Mouse (Mus musculus): ENCODE measurements around the gene Nbea. TPM values are rescaled to one million over a fixed set of nuclear protein-coding genes. Genes with fewer than 3 reads are reported as not detected.

Nbea gene
- 0.48 and 0.59 TPM in 2 replicates for polyA plus RNA-seq (2015; fragmentation: Nextera tagmentation; extraction: Ambion mirVana)

DNA sequence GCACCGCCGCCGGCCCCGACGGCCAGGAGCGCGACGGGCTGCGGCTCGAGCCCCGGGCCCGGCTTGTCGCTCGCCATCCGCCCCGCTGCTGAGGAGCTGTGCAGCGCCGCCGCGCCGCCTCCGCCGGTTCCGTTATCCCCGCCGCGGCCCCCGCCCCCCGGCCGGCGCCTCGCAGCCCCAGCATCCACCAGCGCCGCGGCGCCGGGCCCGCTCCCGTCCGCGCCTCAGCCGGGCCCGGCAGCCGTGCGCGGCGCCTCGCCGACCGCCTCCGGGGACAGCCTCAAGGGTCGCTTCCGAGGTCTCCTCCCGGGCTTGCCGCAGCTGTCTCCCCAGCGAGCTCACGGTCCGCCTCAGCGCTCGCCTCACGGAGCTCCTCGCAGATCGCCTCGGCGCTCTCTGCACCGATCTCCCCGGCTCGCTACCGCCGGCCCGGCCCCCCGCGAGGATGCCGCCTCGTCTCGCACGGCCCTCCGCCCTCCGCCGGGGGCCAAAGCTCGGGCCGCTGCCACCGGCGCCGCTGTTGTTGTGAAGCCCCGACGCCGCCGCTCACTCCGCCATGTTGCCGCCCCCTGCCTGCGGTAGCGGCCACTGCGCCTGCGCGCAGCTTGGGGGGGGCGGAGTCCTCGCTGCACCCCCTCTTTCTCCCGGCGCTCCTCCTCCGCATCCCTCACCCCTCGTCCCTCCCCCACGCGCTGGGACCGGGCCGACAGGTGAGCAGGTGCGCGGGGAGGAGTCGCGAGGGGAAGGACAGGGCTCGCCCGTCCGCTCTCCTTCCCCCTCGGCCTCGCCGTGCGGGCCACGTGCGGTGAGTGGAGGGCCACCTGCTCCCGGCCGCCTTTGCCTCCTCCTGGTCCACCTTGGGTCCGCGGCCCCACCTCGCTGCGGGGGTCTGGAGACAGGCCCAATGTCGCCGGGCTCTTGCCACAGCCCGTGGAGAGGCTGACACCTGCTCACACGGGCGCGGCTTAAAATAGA is at the start of gene Nbea:
TSS of gene Nbea (minus strand) at position 543 of the 975 bp plus-strand sequence.
- Histone ChIP-seq H3K27me3 (ENCODE audit: control insufficient read depth, insufficient read depth, low read depth, low read length) (peaks cover 30% of the 10 kb centered on the region), H3K4me2 (ENCODE audit: low read depth, low read length) (peak within 1 kb of the TSS; percentile 73), H3K36me3 (ENCODE audit: control insufficient read depth, insufficient read depth) (no peaks in the 10 kb centered on the region), H3K27ac (ENCODE audit: low read length) (no peak within 1 kb of the TSS; the same call in 1 of the 2 replicates), H3K4me1 (ENCODE audit: control insufficient read depth, low read depth, low read length) (no peaks in the 10 kb centered on the region; the same call in none of the 2 replicates), H3K9ac (ENCODE audit: low read depth, low read length) (peak within 1 kb of the TSS; percentile 58), H3K9me3 (replicated peaks; ENCODE audit: control insufficient read depth, low read length) (no peaks in the 10 kb centered on the region), H3K4me3 (ENCODE audit: low read depth, low read length) (peak within 1 kb of the TSS; percentile 75)
- WGBS (ENCODE audit: insufficient replicate concordance) = under 1% methylated on average over 105 of the region's 131 CpGs
- peak; percentile 80 for ATAC-seq (ENCODE audit: low read depth)

DNA sequence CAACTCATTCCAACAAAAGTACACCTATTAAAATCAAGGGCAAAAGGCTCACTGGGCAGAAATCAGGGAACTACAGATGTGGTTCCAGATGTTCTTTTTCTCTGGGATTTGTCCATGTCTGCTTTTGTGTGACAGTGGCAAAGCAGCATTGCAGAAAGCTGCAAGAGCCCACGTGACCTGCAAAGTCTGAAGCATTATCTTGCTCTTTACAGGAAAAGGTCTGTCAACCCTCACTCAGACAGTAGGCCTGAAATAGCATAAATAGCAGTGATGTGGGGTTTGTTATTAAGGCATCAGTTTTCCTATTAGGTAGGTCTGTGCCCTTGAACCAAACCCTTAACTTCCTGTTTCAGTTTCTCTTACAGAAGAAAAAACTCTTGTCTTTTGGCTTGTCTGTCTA is 45.8 kb upstream of the Nbea start:
- Histone ChIP-seq H3K9me3 (replicated peaks; ENCODE audit: control insufficient read depth, low read length) (no peaks in the 10 kb centered on the region), H3K4me1 (ENCODE audit: control insufficient read depth, low read depth, low read length) (no peaks in the 10 kb centered on the region), H3K27ac (ENCODE audit: low read length) (no peak overlapping the region), H3K36me3 (ENCODE audit: control insufficient read depth, insufficient read depth) (no peaks in the 10 kb centered on the region), H3K4me2 (ENCODE audit: low read depth, low read length) (no peak overlapping the region), H3K27me3 (ENCODE audit: control insufficient read depth, insufficient read depth, low read depth, low read length) (no peaks in the 10 kb centered on the region), H3K4me3 (ENCODE audit: low read depth, low read length) (no peak overlapping the region), H3K9ac (ENCODE audit: low read depth, low read length) (no peak overlapping the region)
- ATAC-seq (ENCODE audit: low read depth) = no peak
- WGBS (ENCODE audit: insufficient replicate concordance) = 28% methylated on average over 1 of the region's 1 CpGs

DNA sequence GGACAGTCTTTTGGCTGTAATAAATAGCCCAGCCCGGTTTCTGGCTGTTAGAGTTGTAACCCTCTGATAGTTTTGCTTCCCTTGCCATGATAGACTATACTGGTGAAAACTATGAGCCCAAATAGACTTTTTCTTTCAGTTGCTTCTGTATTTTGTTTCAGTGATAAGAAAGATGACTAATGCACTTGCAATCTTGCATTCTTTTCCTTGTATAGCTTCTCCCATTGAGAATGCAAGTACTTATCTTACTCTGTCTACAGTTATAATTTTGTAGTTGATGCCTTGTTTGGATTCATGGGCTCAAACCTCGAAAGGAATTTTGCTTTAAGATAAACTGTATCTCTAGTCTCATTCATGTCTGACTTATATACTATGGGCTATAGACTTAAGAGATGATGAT is 32.5 kb upstream of the Nbea start:
- 46% methylated on average over 2 of the region's 2 CpGs for WGBS (ENCODE audit: insufficient replicate concordance)
- no peaks in the 10 kb centered on the region for H3K27me3 ChIP-seq (ENCODE audit: control insufficient read depth, insufficient read depth, low read depth, low read length)
- no peak overlapping the region for H3K9ac ChIP-seq (ENCODE audit: low read depth, low read length)
- H3K4me2 ChIP-seq (ENCODE audit: low read depth, low read length) = no peak overlapping the region
- H3K4me1 ChIP-seq (ENCODE audit: control insufficient read depth, low read depth, low read length) = no peaks in the 10 kb centered on the region
- no peaks in the 10 kb centered on the region for H3K9me3 ChIP-seq (replicated peaks; ENCODE audit: control insufficient read depth, low read length)
- H3K27ac ChIP-seq (ENCODE audit: low read length) = no peak overlapping the region
- H3K36me3 ChIP-seq (ENCODE audit: control insufficient read depth, insufficient read depth) = no peaks in the 10 kb centered on the region
- H3K4me3 ChIP-seq (ENCODE audit: low read depth, low read length) = no peak overlapping the region
- ATAC-seq (ENCODE audit: low read depth) = no peak

DNA sequence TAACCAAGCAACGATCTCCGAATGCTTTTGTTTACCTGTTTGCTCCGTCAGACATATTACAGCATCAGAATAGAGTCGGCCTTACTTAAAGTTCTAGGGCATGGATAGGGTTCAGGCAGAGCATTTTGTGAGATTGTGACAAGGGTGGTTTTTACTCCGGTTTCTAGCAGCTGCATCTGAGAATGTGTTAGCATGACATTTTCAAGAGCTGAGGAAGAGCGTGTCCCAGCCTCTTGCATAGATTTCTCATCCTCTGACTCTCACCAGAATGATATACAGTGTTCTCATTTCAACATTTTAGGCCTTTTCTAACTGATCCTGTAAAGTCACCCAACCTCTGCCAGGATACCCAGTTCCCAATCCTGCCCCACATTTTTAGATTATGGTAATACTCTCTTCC is 20.5 kb upstream of the Nbea start:
- H3K36me3 ChIP-seq (ENCODE audit: control insufficient read depth, insufficient read depth) = no peaks in the 10 kb centered on the region
- no peaks in the 10 kb centered on the region for H3K9me3 ChIP-seq (replicated peaks; ENCODE audit: control insufficient read depth, low read length)
- ATAC-seq (ENCODE audit: low read depth) = no peak
- no peak overlapping the region for H3K9ac ChIP-seq (ENCODE audit: low read depth, low read length)
- 61% methylated on average over 6 of the region's 6 CpGs for WGBS (ENCODE audit: insufficient replicate concordance)
- no peaks in the 10 kb centered on the region for H3K4me1 ChIP-seq (ENCODE audit: control insufficient read depth, low read depth, low read length)
- no peak overlapping the region for H3K27ac ChIP-seq (ENCODE audit: low read length)
- H3K27me3 ChIP-seq (ENCODE audit: control insufficient read depth, insufficient read depth, low read depth, low read length) = no peaks in the 10 kb centered on the region
- H3K4me3 ChIP-seq (ENCODE audit: low read depth, low read length) = no peak overlapping the region
- no peak overlapping the region for H3K4me2 ChIP-seq (ENCODE audit: low read depth, low read length)

DNA sequence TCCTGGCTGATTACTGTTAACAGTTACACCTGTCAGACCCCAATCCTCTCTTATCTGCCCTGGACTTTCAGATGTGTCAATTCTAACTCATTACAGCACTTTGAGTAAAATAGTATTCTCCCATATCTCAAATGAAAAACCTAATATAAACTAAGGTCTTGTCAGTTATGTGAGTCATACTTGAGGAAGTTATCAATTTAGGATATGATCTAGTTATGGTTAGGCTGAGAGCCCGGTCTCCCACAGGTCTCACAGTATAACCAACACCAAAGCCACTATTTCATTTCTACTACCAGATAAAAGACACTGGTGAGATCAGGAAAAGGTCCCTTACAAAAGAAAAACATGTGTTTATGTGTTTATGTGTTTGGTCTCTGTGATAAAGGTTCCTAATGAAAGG is 4.7 kb upstream of the Nbea start:
- 21% methylated on average over 1 of the region's 1 CpGs for WGBS (ENCODE audit: insufficient replicate concordance)
- H3K36me3 ChIP-seq (ENCODE audit: control insufficient read depth, insufficient read depth) = no peaks in the 10 kb centered on the region
- no peaks in the 10 kb centered on the region; the same call in 1 of the 2 replicates for H3K4me1 ChIP-seq (ENCODE audit: control insufficient read depth, low read depth, low read length)
- no peaks in the 10 kb centered on the region for H3K9me3 ChIP-seq (replicated peaks; ENCODE audit: control insufficient read depth, low read length)
- no peak overlapping the region for H3K4me3 ChIP-seq (ENCODE audit: low read depth, low read length)
- H3K9ac ChIP-seq (ENCODE audit: low read depth, low read length) = no peak overlapping the region
- no peak overlapping the region for H3K27ac ChIP-seq (ENCODE audit: low read length)
- no peak for ATAC-seq (ENCODE audit: low read depth)
- H3K4me2 ChIP-seq (ENCODE audit: low read depth, low read length) = no peak overlapping the region
- peaks cover 11% of the 10 kb centered on the region for H3K27me3 ChIP-seq (ENCODE audit: control insufficient read depth, insufficient read depth, low read depth, low read length)

DNA sequence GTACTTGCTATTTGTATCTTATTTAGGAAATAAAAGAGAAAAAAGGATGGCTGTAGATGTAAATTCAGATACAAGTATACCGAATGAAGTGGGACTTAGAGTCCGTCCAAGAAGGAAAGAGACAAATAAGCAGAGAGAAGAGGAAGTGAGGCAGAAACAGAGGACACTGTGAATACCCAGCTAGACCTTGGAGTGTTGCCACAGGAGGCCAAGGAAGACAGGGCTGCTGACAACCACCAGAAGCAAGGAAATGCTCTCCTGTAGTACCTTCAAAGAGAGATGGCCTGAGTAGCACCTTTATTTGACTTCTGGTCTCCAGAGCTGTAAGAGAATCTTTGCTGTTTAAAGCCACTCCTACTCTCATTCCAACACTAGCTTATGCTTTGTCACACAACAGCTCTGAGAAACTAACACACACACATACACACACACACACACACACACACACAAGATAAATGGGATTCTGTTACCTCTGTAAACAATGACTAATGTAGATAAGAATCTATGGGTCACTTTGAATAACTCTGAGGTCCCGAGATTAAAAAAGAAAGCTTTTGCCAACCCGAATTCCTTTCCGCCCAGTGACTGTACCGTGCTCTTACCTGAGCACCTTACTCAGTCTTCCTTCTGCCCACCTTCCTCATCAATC is 3.8 kb upstream of the Nbea start:
- Histone ChIP-seq H3K9ac (ENCODE audit: low read depth, low read length) (no peak overlapping the region), H3K36me3 (ENCODE audit: control insufficient read depth, insufficient read depth) (no peaks in the 10 kb centered on the region), H3K4me1 (ENCODE audit: control insufficient read depth, low read depth, low read length) (no peaks in the 10 kb centered on the region; the same call in 1 of the 2 replicates), H3K27me3 (ENCODE audit: control insufficient read depth, insufficient read depth, low read depth, low read length) (peaks cover 20% of the 10 kb centered on the region), H3K27ac (ENCODE audit: low read length) (no peak overlapping the region), H3K9me3 (replicated peaks; ENCODE audit: control insufficient read depth, low read length) (no peaks in the 10 kb centered on the region), H3K4me2 (ENCODE audit: low read depth, low read length) (no peak overlapping the region), H3K4me3 (ENCODE audit: low read depth, low read length) (no peak overlapping the region)
- WGBS (ENCODE audit: insufficient replicate concordance) = 45% methylated on average over 6 of the region's 6 CpGs
- no peak for ATAC-seq (ENCODE audit: low read depth)

DNA sequence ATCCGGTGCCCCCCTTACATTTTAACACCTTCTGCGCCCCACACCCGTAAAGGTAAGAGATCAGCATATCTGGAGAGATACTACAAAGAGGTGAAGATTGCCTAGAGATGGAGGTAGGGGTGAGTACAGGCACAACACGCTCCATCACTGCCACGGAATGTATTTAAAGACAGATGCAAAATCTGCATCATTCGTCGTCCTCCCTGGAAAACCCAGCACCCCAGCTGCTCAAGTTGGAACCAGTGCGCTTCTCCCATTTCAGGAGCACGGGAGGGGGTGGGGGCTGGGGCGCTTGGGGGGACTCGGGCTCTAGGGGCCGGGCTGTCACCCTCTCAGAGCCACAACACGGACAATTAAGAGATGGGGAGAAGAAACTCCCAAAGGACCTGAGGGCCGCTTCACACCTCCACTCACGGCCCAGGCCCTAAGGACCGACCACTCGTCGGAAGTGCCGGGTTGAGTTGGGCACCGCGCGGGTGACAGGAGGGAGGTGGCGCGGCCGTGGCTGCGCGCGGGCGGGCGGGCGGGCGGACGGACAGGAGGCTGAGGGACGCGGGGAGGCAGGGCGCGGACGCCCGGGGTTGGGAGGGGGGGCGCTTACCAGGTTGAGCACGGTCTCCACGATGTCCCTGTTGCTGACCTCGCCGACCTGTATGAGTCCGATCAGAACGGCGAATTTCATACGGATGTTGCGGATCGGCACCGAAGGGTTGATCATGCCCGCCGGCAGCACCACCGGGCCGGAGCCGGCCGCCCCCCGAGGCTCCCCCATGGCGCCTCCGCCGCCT is 936 bp downstream of the Nbea start:
- H3K27me3 ChIP-seq (ENCODE audit: control insufficient read depth, insufficient read depth, low read depth, low read length) = peaks cover 30% of the 10 kb centered on the region
- no peaks in the 10 kb centered on the region for H3K36me3 ChIP-seq (ENCODE audit: control insufficient read depth, insufficient read depth)
- H3K9me3 ChIP-seq (replicated peaks; ENCODE audit: control insufficient read depth, low read length) = no peaks in the 10 kb centered on the region
- no peaks in the 10 kb centered on the region; the same call in none of the 2 replicates for H3K4me1 ChIP-seq (ENCODE audit: control insufficient read depth, low read depth, low read length)
- 3% methylated on average over 36 of the region's 61 CpGs for WGBS (ENCODE audit: insufficient replicate concordance)
- no peak overlapping the region for H3K27ac ChIP-seq (ENCODE audit: low read length)
- peak overlapping the region; percentile 73 for H3K4me2 ChIP-seq (ENCODE audit: low read depth, low read length)
- ATAC-seq (ENCODE audit: low read depth) = no peak; the same call in 1 of the 2 replicates
- peak overlapping the region; percentile 58 for H3K9ac ChIP-seq (ENCODE audit: low read depth, low read length)
- peak overlapping the region; percentile 75 for H3K4me3 ChIP-seq (ENCODE audit: low read depth, low read length)

DNA sequence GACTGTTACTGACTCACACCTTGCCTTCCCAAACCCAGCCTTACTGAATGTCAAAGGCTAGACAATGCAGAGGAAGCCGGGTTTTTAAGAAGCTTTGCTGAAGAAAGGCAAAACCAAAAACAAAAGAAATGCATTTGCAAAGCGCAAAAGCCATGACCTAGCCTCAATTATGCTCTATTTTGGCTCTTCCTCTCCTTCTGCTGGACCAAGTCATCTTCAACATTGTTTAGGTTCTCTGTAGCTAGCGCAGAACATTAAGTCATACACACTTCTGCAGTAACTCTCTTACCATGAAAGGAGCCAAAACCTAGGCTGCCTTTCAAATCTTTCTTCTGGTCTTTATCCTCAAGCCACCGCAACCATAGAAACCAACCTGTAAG is 1.5 kb downstream of the Nbea start:
- 14% methylated on average over 4 of the region's 4 CpGs for WGBS (ENCODE audit: insufficient replicate concordance)
- no peak overlapping the region for H3K27ac ChIP-seq (ENCODE audit: low read length)
- no peak for ATAC-seq (ENCODE audit: low read depth)
- peak overlapping the region; percentile 73 for H3K4me2 ChIP-seq (ENCODE audit: low read depth, low read length)
- no peaks in the 10 kb centered on the region for H3K9me3 ChIP-seq (replicated peaks; ENCODE audit: control insufficient read depth, low read length)
- H3K4me3 ChIP-seq (ENCODE audit: low read depth, low read length) = peak overlapping the region; percentile 75
- H3K27me3 ChIP-seq (ENCODE audit: control insufficient read depth, insufficient read depth, low read depth, low read length) = peaks cover 30% of the 10 kb centered on the region
- no peak overlapping the region for H3K9ac ChIP-seq (ENCODE audit: low read depth, low read length)
- H3K36me3 ChIP-seq (ENCODE audit: control insufficient read depth, insufficient read depth) = no peaks in the 10 kb centered on the region
- no peaks in the 10 kb centered on the region; the same call in none of the 2 replicates for H3K4me1 ChIP-seq (ENCODE audit: control insufficient read depth, low read depth, low read length)

Data from liver, embryonic 16.5 days (tissue).